Mouse (Mus musculus) liver, embryonic 14.5 days (tissue): ENCODE measurements around the gene Atpaf2.

Experiments used
- CTCF ChIP-seq: IDR thresholded peaks from 2 replicates; pipeline ENCODE4 v1.5.1; 2016; ENCODE audit warnings: antibody characterized with exemption, low read depth, control low read depth
- EP300 ChIP-seq: IDR thresholded peaks from 2 replicates; pipeline ENCODE4 v1.6.1; 2016; ENCODE audit warnings: antibody characterized with exemption, low read depth

DNA sequence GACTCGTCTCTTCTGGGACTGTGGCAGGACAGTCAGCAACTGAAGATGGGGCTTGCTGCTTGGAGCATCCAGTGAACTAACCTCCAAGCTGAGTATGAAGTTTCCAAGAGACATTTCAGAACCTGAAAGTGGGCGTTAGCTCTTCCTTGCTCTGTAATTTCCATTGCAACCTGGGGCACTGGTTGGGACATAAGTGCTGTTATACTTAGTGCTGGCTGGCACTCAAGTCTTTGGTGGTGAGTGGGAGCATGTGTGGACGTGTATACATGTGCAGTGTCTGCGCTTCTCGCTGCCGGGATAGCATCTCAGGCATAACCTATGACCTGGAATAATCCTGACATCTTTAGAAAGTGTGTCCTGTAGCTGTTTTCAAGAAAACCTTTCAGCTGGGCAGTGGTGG is 26.9 kb downstream of the Atpaf2 start:
- TF ChIP-seq CTCF (no peak), EP300 (no peak)
